11 mouse cellular contexts compared by ENCODE assay signal in genomic region chr1:29509615-29510131, GRCm38 (mm10).
"Had no signal": no experiment of that assay in that cellular context is flagged by ENCODE, and none has a peak within 500 bp of the region (broad histone marks: within the 10 kb centered on the region; RNA-seq: fewer than 3 reads in every experiment).

No protein-coding gene starts in this region.

- H3K4me2 ChIP-seq: limb, embryonic 15.5 days; liver, embryonic 12.5 days; lung, embryonic 15.5 days; neural tube, embryonic 13.5 days had no signal

- H3K4me1 ChIP-seq: limb, embryonic 15.5 days; liver, embryonic 12.5 days; lung, embryonic 15.5 days; neural tube, embryonic 13.5 days had no signal

- DNase-seq: kidney, adult 8-10 months; kidney, postnatal 25 days; lung, postnatal 14 days; right cerebral cortex, adult 18-20 months; right cerebral cortex, postnatal 25 days; thymus, postnatal 4 days had no signal

- H3K27me3 ChIP-seq: limb, embryonic 15.5 days; liver, embryonic 12.5 days; lung, embryonic 15.5 days; neural tube, embryonic 13.5 days had no signal

- H3K9ac ChIP-seq: limb, embryonic 15.5 days; liver, embryonic 12.5 days; lung, embryonic 15.5 days; neural tube, embryonic 13.5 days had no signal

- H3K9me3 ChIP-seq: limb, embryonic 15.5 days; liver, embryonic 12.5 days; lung, embryonic 15.5 days; neural tube, embryonic 13.5 days had no signal

- ATAC-seq: liver, embryonic 12.5 days had no signal

- H3K4me3 ChIP-seq: left cerebral cortex, adult 2 months; limb, embryonic 15.5 days; liver, embryonic 12.5 days; lung, embryonic 15.5 days; neural tube, embryonic 13.5 days had no signal

- H3K27ac ChIP-seq: left cerebral cortex, adult 2 months; limb, embryonic 15.5 days; liver, embryonic 12.5 days; lung, embryonic 15.5 days; neural tube, embryonic 13.5 days had no signal

- H3K36me3 ChIP-seq: limb, embryonic 15.5 days; liver, embryonic 12.5 days; lung, embryonic 15.5 days; neural tube, embryonic 13.5 days had no signal
